Mouse (Mus musculus) left cerebral cortex, adult 2 months (tissue): ENCODE data around the gene Adtrp. TPM values are rescaled to one million over a fixed set of nuclear protein-coding genes. Genes with fewer than 3 reads are reported as not detected.
A peak's percentile ranks its signal among the peaks of the same experiment; 100 is the strongest.

Source experiments
- DNase-seq, 2 experiments: peaks; one replicate each; pipeline ENCODE4 v3.0.0; 2021 to 2022; ENCODE audit warnings: low spot score in 2 of 2, mixed read lengths in 1 of 2; ENCODE audit errors: extremely low spot score in 1 of 2
- H3K27ac ChIP-seq: fragments of 200-600 bp; 2 replicates; pipeline ENCODE4 v1.8.1; 2022
- H3K4me3 ChIP-seq: fragments of 200-600 bp; 2 replicates; pipeline ENCODE4 v1.8.1; 2022
- CTCF ChIP-seq: fragments of 200-600 bp; IDR thresholded peaks from 2 replicates; pipeline ENCODE4 v1.8.1; 2022; ENCODE audit warnings: antibody characterized with exemption, mild to moderate bottlenecking, moderate library complexity
- intact Hi-C: fragments of 180-260 bp; cut with DNase I; formaldehyde crosslinking; loops from one replicate; pipeline ENCODE4 v1.15.1; 2025
- total RNA-seq, 2 experiments: library from RNA; stranded (reverse); gene quantifications; 2 replicates each; pipeline ENCODE4 v1.2.3; 2021

The Adtrp gene
- total RNA-seq, 2 experiments from 2014 or later, result not detected

DNA sequence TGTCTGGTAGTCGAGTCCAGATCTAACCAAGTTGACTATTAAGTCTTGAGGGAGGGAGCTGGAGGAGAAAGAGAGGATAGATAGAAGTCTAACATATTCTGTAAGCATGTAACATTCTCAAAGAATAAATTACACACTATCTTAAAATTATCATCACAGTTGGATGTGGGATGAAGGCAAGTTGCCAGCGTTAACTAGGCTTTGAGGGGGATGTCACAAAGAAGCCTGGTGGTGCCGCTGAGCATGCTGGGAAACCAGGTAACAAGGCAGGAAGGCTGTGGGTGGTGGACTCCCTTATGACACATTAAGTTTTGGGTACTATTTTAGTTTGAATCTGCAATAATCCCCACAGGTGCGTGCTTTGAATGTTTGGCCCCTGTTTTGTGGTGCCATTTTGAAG lies 129.4 kb downstream of the Adtrp start:
- DNase-seq, result peak; percentile 21 to 45
- intact Hi-C loops, result loop anchor here (2.0 kb wide), 2 partner anchors 31 to 335 kb away; partner anchors contain the start of gene Hivep1

More for the DNA sequence above, 129.4 kb downstream of the Adtrp start:
- Histone ChIP-seq H3K27ac (no peak overlapping the region), H3K4me3 (no peak overlapping the region)
- no peak for TF ChIP-seq CTCF

Other genes with a start within 250 kb of the Adtrp start
- gene Tmem170b, start 241.8 kb downstream of the Adtrp start, total RNA-seq, result 10 to 100 TPM; 92.6 to 93.1 TPM
- gene Hivep1, start 204.3 kb upstream of the Adtrp start, total RNA-seq, result 10 to 100 TPM; 69.7 to 71.7 TPM